ENCODE assay signal across 22 mouse cellular contexts in the genomic region with DNA sequence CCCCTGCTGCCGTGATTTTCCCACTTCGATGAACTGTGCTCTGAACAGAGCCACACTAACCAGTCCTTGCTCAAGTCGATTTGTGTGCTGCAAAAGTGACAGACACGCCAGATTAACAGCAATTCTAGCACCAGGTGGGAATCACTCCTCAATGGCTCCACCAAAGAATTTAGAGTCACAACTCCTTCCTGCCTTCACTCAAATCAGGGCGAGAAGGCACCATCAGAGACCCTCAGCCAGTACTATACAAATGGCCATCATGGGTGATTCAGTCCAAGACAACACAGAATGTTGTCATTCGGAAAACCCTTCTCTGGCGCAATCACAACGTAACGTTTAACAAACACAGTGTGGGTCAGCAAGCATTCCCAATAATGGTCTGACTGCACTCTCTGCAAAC.
A peak's percentile ranks its signal among the peaks of the same experiment; 100 is the strongest.
DNase-seq lines count a peak whose midpoint lies in the region; ATAC-seq and TF ChIP-seq lines count a peak whose summit lies in the region.
"Had no signal": no experiment of that assay in that cellular context is flagged by ENCODE, and none has a peak within 500 bp of the region (broad histone marks: within the 10 kb centered on the region; RNA-seq: fewer than 3 reads in every experiment).

No protein-coding gene starts in this region.

- peak; percentile 39 for DNase-seq in adrenal gland, adult 2 months
- DNase-seq in adrenal gland, postnatal 14 days = no peak
- DNase-seq in cerebellum, adult 11 months = no peak
- DNase-seq: adrenal gland, postnatal 25 days; cerebellum, adult 2 months; cerebellum, adult 9-11 months; cerebellum, postnatal 25 days; forebrain, postnatal 0 days; gastrocnemius, adult 2 months; gastrocnemius, postnatal 14 days; heart, adult 11 months had no signal

- no peak overlapping the region for H3K4me3 ChIP-seq in heart, embryonic 15.5 days
- H3K4me3 ChIP-seq in heart, embryonic 12.5 days = no peak overlapping the region
- H3K4me3 ChIP-seq in brown adipose tissue, adult 24 weeks (ENCODE audit: insufficient read depth, low read depth, low read length) = no peak overlapping the region
- no peak overlapping the region for H3K4me3 ChIP-seq in liver, embryonic 12.5 days
- H3K4me3 ChIP-seq in intestine, postnatal 0 days (ENCODE audit: low read depth, low read length) = no peak overlapping the region
- H3K4me3 ChIP-seq: embryonic facial prominence, embryonic 12.5 days; embryonic facial prominence, embryonic 15.5 days; gastrocnemius, adult 2 months; heart, embryonic 13.5 days; hindbrain, embryonic 12.5 days; hindbrain, embryonic 15.5 days had no signal

- H3K4me1 ChIP-seq in heart, embryonic 15.5 days (replicated peaks) = peaks cover 25% of the 10 kb centered on the region
- peaks cover 39% of the 10 kb centered on the region for H3K4me1 ChIP-seq in heart, embryonic 12.5 days (replicated peaks)
- H3K4me1 ChIP-seq in brown adipose tissue, adult 24 weeks (ENCODE audit: control insufficient read depth, insufficient read depth, insufficient read length, low read length) = peaks cover 42% of the 10 kb centered on the region
- H3K4me1 ChIP-seq in liver, embryonic 12.5 days = peaks cover 78% of the 10 kb centered on the region
- no peaks in the 10 kb centered on the region for H3K4me1 ChIP-seq in intestine, postnatal 0 days (replicated peaks; ENCODE audit: control insufficient read depth, insufficient read depth, low read length)
- H3K4me1 ChIP-seq: hindbrain, embryonic 12.5 days had no signal

- H3K27me3 ChIP-seq in heart, embryonic 15.5 days = no peaks in the 10 kb centered on the region
- H3K27me3 ChIP-seq in heart, embryonic 12.5 days (replicated peaks) = no peaks in the 10 kb centered on the region
- H3K27me3 ChIP-seq in liver, embryonic 12.5 days (replicated peaks) = no peaks in the 10 kb centered on the region
- H3K27me3 ChIP-seq in intestine, postnatal 0 days (replicated peaks; ENCODE audit: control insufficient read depth, insufficient read depth, low read length) = no peaks in the 10 kb centered on the region
- H3K27me3 ChIP-seq: embryonic facial prominence, embryonic 12.5 days; embryonic facial prominence, embryonic 15.5 days; heart, embryonic 13.5 days; hindbrain, embryonic 12.5 days; hindbrain, embryonic 15.5 days had no signal

- no peaks in the 10 kb centered on the region for H3K9me3 ChIP-seq in heart, embryonic 15.5 days (replicated peaks)
- 0 out of 2 replicates have a peak, but pooled peaks cover 3% of the 10 kb centered on the region for H3K9me3 ChIP-seq in heart, embryonic 12.5 days (replicated peaks)
- no peaks in the 10 kb centered on the region for H3K9me3 ChIP-seq in liver, embryonic 12.5 days (replicated peaks)
- no peaks in the 10 kb centered on the region for H3K9me3 ChIP-seq in intestine, postnatal 0 days (ENCODE audit: control insufficient read depth)
- H3K9me3 ChIP-seq: embryonic facial prominence, embryonic 12.5 days; embryonic facial prominence, embryonic 15.5 days; heart, embryonic 13.5 days; hindbrain, embryonic 12.5 days; hindbrain, embryonic 15.5 days had no signal

- no peak for TF ChIP-seq CTCF in intestine, postnatal 0 days (IDR thresholded peaks at IDR 0.05; ENCODE audit: low read depth)

- 0 out of 2 replicates have a peak overlapping the region, but pooled peaks have one; percentile 18 for H3K27ac ChIP-seq in heart, embryonic 15.5 days
- no peak overlapping the region for H3K27ac ChIP-seq in heart, embryonic 12.5 days (ENCODE audit: poor library complexity, severe bottlenecking)
- H3K27ac ChIP-seq in brown adipose tissue, adult 24 weeks (replicated peaks; ENCODE audit: low read depth, low read length) = peak overlapping the region; percentile 29
- H3K27ac ChIP-seq in liver, embryonic 12.5 days = peak overlapping the region; percentile 11; the same call in 1 of the 2 replicates
- no peak overlapping the region for H3K27ac ChIP-seq in intestine, postnatal 0 days (ENCODE audit: low read depth, low read length)
- H3K27ac ChIP-seq: embryonic facial prominence, embryonic 12.5 days; embryonic facial prominence, embryonic 15.5 days; gastrocnemius, adult 2 months; heart, embryonic 13.5 days; hindbrain, embryonic 12.5 days; hindbrain, embryonic 15.5 days had no signal

- WGBS in heart, embryonic 15.5 days = 74% methylated on average over 9 of the region's 9 CpGs
- 68% methylated on average over 9 of the region's 9 CpGs for WGBS in heart, embryonic 12.5 days
- 78% methylated on average over 9 of the region's 9 CpGs for WGBS in liver, embryonic 12.5 days (ENCODE audit: insufficient replicate concordance)
- whole genome bisulfite sequencing in intestine, postnatal 0 days = 76% methylated on average over 9 of the region's 9 CpGs

- H3K9ac ChIP-seq in heart, embryonic 15.5 days = no peak overlapping the region
- H3K9ac ChIP-seq in heart, embryonic 12.5 days = no peak overlapping the region
- H3K9ac ChIP-seq in liver, embryonic 12.5 days = no peak overlapping the region
- H3K9ac ChIP-seq in intestine, postnatal 0 days (ENCODE audit: low read depth, low read length) = no peak overlapping the region
- H3K9ac ChIP-seq: embryonic facial prominence, embryonic 12.5 days; embryonic facial prominence, embryonic 15.5 days; forebrain, postnatal 0 days; heart, embryonic 13.5 days; hindbrain, embryonic 12.5 days; hindbrain, embryonic 15.5 days had no signal

- peaks cover 3% of the 10 kb centered on the region; the same call in 1 of the 2 replicates for H3K36me3 ChIP-seq in heart, embryonic 15.5 days
- peaks cover 4% of the 10 kb centered on the region for H3K36me3 ChIP-seq in heart, embryonic 12.5 days
- H3K36me3 ChIP-seq in liver, embryonic 12.5 days = peaks cover 13% of the 10 kb centered on the region
- H3K36me3 ChIP-seq in intestine, postnatal 0 days (ENCODE audit: control insufficient read depth, insufficient read depth) = no peaks in the 10 kb centered on the region
- H3K36me3 ChIP-seq: embryonic facial prominence, embryonic 12.5 days; embryonic facial prominence, embryonic 15.5 days; hindbrain, embryonic 12.5 days; hindbrain, embryonic 15.5 days had no signal

- ATAC-seq in heart, embryonic 15.5 days (replicated peaks; ENCODE audit: insufficient number of reproducible peaks, insufficient read depth, low FRiP score, low read depth) = no peak
- ATAC-seq in heart, embryonic 12.5 days (ENCODE audit: insufficient number of reproducible peaks, low FRiP score) = no peak
- no peak for ATAC-seq in liver, embryonic 12.5 days
- no peak for ATAC-seq in intestine, postnatal 0 days
- ATAC-seq: forebrain, embryonic 14.5 days; forebrain, postnatal 0 days had no signal

- no peak overlapping the region for H3K4me2 ChIP-seq in heart, embryonic 15.5 days
- H3K4me2 ChIP-seq in heart, embryonic 12.5 days = no peak overlapping the region
- H3K4me2 ChIP-seq in liver, embryonic 12.5 days = no peak overlapping the region
- no peak overlapping the region for H3K4me2 ChIP-seq in intestine, postnatal 0 days (replicated peaks; ENCODE audit: low read depth)
- H3K4me2 ChIP-seq: embryonic facial prominence, embryonic 12.5 days; embryonic facial prominence, embryonic 15.5 days; heart, embryonic 13.5 days; hindbrain, embryonic 12.5 days; hindbrain, embryonic 15.5 days had no signal

Comparison
In these comparisons a context has a peak if more than half of its experiments do, and no peak if none do; other contexts are left out.
1. H3K27ac ChIP-seq: peak in heart, embryonic 15.5 days (single experiment), brown adipose tissue, adult 24 weeks (single experiment) and liver, embryonic 12.5 days (single experiment); none in heart, embryonic 12.5 days (single experiment) and intestine, postnatal 0 days (single experiment).